Mouse (Mus musculus): ENCODE results near the gene Ptf1a. TPM values are rescaled to one million over a fixed set of nuclear protein-coding genes. Genes with fewer than 3 reads are reported as not detected.

The Ptf1a gene
- polyA plus RNA-seq, 1 experiment from 2014 or later, result 0.41 TPM

DNA sequence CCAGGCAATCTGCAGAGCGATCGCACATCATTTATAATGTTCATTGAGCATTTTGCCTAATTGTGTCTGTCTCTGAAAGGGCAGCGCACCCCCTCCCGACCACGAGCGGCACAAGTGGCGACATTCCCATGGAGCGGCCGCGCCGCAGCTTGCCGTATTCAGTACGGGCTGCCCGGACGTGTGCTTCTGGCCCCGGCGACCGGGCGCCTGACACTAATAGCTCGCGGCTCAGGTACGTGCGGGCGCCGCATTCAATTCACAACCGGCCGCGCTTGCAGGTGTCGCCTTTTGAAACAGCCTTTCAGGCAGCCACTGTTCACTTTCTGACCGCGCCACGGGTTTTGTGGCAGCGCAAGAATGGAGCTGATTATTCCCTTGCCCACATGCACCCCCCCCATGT, 14.7 kb upstream of the Ptf1a start:
- no peaks in the 10 kb centered on the region for H3K36me3 ChIP-seq (replicated peaks)
- H3K27ac ChIP-seq (replicated peaks), result no peak overlapping the region
- DNase-seq (ENCODE audit: low spot score), result peak; percentile 48

DNA sequence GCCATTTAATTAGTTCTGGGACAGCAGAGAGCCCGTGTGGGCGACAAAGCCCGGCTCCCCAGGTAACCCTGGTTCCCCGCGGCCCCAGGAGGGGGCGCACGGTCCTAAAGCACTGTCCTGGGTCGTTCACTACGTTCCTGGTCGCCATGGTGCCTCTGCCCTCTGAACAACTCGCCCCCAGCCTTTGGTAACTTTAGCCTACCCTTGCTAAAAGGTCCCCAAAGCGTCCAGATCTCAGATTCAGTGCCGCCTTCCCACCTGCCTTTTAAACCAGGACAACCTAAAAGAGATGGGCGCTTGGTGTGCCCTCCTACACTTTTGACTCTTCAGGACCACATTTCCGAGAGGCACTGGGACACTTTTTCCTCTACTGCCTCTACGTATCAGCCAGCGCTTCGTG, 14.3 kb upstream of the Ptf1a start:
- no peak overlapping the region for H3K27ac ChIP-seq (replicated peaks)
- peaks cover 17% of the 10 kb centered on the region for H3K4me1 ChIP-seq
- DNase-seq (ENCODE audit: low spot score), result peak; percentile 65
- H3K36me3 ChIP-seq (replicated peaks), result no peaks in the 10 kb centered on the region
- WGBS, result under 1% methylated on average over 18 of the region's 18 CpGs
- H3K27me3 ChIP-seq (replicated peaks; ENCODE audit: low read depth, poor library complexity, severe bottlenecking), result peaks cover 99% of the 10 kb centered on the region
- no peaks in the 10 kb centered on the region for H3K9me3 ChIP-seq
- peak overlapping the region; percentile 41 for H3K4me3 ChIP-seq

More for the DNA sequence above, 14.7 kb upstream of the Ptf1a start:
- Histone ChIP-seq H3K9me3 (no peaks in the 10 kb centered on the region), H3K27me3 (replicated peaks; ENCODE audit: low read depth, poor library complexity, severe bottlenecking) (peaks cover 97% of the 10 kb centered on the region), H3K4me3 (peak overlapping the region; percentile 41), H3K4me1 (peaks cover 17% of the 10 kb centered on the region)
- WGBS, result under 1% methylated on average over 33 of the region's 33 CpGs

DNA sequence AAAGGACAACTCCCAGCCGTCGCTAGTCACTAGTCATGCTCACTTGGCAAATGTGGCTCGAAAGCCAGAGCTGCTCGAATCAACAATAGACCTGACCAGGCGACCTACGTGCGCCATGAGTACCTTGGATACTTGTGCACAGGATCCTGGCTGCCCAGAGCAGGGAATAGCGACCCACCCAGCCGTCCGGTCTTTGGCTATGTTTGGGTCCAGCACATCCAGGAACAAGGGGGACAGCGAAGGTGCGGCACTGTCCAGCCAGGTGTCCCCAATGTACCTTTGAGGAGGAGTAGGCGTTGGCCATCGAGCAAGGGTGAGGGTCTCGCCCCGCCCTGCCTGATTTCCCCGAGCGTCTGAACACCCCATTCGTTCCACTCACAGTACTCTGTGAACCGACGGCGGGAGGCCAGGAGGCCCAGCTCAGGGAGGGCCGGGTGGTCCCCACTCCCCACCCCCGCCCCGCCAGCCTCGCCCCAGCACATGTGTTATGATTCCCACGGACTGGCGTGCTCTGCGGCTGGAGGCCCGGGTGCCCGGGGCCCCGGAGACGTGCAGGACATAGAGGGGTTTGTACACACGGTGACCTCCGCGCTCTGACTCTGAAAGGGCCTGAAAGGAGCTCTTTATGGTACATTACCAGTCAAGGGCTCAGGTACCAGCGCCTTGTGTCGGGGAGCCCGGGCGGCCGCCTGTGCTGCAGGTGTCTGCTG, 13.7 kb upstream of the Ptf1a start:
- H3K4me3 ChIP-seq, result peak overlapping the region; percentile 36; the same call in 1 of the 2 replicates
- DNase-seq (ENCODE audit: low spot score), result peak; percentile 38
- H3K4me1 ChIP-seq, result peaks cover 17% of the 10 kb centered on the region
- WGBS, result 1% methylated on average over 41 of the region's 41 CpGs
- peaks cover 99% of the 10 kb centered on the region for H3K27me3 ChIP-seq (replicated peaks; ENCODE audit: low read depth, poor library complexity, severe bottlenecking)
- no peaks in the 10 kb centered on the region for H3K9me3 ChIP-seq
- H3K36me3 ChIP-seq (replicated peaks), result no peaks in the 10 kb centered on the region
- no peak overlapping the region for H3K27ac ChIP-seq (replicated peaks)

DNA sequence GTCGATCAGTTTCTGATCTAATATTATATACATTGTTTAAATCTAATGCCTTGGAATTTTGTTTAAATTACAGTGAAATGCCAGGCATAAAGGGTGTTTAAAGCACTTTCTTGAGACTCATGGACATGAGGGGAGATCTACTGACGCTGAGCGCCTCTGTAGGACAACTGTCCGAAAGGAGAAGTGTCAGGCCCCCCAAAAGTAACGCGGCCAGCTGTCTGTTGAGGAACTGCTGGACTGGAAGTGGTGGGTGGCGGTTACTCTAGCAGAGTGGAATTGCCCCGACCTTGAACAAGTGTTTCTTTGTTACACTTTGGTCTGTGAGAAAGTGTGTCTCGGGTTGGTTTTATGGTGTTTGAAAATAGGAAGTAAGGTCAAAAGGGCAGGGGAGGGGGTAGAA, 1.1 kb upstream of the Ptf1a start:
- Histone ChIP-seq H3K9me3 (no peaks in the 10 kb centered on the region), H3K4me1 (peaks cover 28% of the 10 kb centered on the region), H3K27ac (replicated peaks) (no peak overlapping the region), H3K36me3 (replicated peaks) (no peaks in the 10 kb centered on the region), H3K4me3 (no peak overlapping the region), H3K27me3 (replicated peaks; ENCODE audit: low read depth, poor library complexity, severe bottlenecking) (peaks cover 97% of the 10 kb centered on the region)
- WGBS, result 2% methylated on average over 9 of the region's 9 CpGs
- no peak for DNase-seq (ENCODE audit: low spot score)

DNA sequence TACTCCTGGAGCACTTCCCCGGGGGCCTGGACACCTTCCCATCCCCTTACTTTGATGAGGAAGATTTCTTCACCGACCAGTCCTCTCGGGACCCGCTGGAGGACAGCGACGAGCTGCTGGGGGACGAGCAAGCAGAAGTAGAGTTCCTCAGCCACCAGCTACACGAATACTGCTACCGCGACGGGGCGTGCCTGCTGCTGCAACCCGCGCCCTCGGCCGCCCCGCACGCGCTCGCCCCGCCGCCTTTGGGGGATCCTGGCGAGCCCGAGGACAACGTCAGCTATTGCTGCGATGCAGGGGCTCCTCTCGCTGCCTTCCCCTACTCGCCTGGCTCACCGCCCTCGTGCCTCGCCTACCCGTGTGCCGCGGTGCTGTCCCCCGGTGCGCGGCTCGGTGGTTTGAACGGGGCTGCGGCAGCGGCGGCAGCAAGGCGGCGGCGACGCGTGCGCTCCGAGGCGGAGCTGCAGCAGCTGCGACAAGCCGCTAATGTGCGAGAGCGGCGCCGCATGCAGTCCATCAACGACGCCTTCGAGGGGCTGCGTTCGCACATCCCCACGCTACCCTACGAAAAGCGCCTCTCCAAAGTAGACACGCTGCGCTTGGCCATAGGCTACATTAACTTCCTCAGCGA, 523 bp downstream of the Ptf1a start:
- peaks cover 100% of the 10 kb centered on the region for H3K27me3 ChIP-seq (replicated peaks; ENCODE audit: low read depth, poor library complexity, severe bottlenecking)
- H3K27ac ChIP-seq (replicated peaks), result no peak overlapping the region
- WGBS, result under 1% methylated on average over 67 of the region's 67 CpGs
- no peaks in the 10 kb centered on the region for H3K9me3 ChIP-seq
- peak overlapping the region; percentile 48 for H3K4me3 ChIP-seq
- H3K4me1 ChIP-seq, result peaks cover 28% of the 10 kb centered on the region
- DNase-seq (ENCODE audit: low spot score), result peak; percentile 55
- no peaks in the 10 kb centered on the region for H3K36me3 ChIP-seq (replicated peaks)

DNA sequence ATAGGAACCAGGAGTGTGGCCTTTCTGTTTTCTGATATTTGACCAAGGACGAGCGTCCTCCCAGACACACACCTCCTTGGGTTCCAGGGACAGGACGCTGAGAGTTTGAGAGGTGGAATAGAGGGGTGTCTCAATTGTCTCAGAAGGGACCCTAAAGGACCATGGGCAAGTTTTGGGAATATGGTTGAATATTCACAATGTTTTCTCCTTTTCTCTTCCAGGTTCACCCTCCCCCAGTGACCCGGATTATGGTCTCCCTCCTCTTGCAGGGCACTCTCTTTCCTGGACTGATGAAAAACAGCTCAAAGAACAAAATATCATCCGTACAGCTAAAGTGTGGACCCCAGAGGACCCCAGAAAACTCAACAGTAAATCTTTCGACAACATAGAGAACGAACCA, 1.3 kb downstream of the Ptf1a start:
- no peak for DNase-seq (ENCODE audit: low spot score)

DNA sequence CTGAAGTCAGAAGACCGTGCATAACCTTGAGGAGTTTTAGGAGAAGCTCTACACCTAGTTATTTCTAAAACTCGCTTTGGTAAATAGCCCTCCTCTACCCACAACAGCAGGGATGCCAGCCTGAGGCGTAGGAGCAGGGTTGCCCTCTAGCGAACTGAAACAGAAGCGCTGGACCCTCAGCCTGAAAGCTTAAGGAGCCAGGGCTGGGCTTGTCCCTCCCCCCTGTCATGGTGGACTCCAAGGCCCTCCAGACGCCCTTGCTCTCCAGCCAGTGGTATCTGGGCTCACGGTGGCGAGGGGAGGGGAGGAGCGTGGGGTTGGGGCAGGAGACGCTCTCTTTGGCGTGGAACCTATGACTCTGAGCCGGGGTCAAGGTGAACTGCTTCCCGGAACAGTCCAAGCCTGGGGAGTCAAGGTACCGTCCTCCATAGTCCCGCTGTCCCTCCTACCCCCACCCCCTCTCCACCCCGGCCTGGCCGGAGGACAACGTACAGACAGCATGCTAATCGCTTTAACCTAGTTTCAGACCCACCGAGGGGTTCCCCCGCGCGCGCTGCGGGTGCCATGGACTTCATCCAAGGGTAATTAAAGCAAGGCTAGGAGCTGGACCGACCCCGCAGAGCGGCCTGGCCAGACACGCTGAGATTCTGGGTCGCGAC, 2.7 kb downstream of the Ptf1a start:
- Histone ChIP-seq H3K4me1 (peaks cover 33% of the 10 kb centered on the region), H3K9me3 (no peaks in the 10 kb centered on the region), H3K4me3 (peak overlapping the region; percentile 39), H3K36me3 (replicated peaks) (no peaks in the 10 kb centered on the region), H3K27ac (replicated peaks) (no peak overlapping the region), H3K27me3 (replicated peaks; ENCODE audit: low read depth, poor library complexity, severe bottlenecking) (peaks cover 100% of the 10 kb centered on the region)
- peak; percentile 68 for DNase-seq (ENCODE audit: low spot score)
- WGBS, result under 1% methylated on average over 31 of the region's 31 CpGs

More for the DNA sequence above, 1.3 kb downstream of the Ptf1a start:
- Histone ChIP-seq H3K4me3 (peak overlapping the region; percentile 48; the same call in 1 of the 2 replicates), H3K4me1 (peaks cover 28% of the 10 kb centered on the region), H3K36me3 (replicated peaks) (no peaks in the 10 kb centered on the region), H3K27me3 (replicated peaks; ENCODE audit: low read depth, poor library complexity, severe bottlenecking) (peaks cover 100% of the 10 kb centered on the region), H3K27ac (replicated peaks) (no peak overlapping the region), H3K9me3 (no peaks in the 10 kb centered on the region)
- WGBS, result under 1% methylated on average over 7 of the region's 7 CpGs

DNA sequence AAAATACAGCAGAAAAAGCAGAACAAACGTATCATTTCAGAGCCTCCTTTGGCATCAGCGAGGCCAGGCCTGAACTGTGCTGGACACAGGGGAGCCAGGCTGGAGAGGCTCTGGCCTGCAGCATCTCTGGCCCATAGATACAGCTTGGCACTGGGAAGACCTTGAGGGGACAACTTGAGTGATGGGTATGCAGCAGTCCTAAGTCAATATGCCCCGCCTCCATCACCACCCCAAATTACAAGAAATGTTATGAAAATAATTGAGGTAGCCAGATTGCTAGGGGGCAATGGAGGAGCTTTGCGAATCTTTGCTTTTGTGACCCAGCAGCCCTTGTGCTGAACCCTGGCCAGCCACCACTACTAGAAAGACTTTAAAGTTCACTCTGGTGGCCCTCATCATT, 3.8 kb downstream of the Ptf1a start:
- no peak for DNase-seq (ENCODE audit: low spot score)
- no peak overlapping the region for H3K4me3 ChIP-seq
- H3K36me3 ChIP-seq (replicated peaks), result no peaks in the 10 kb centered on the region
- H3K9me3 ChIP-seq, result no peaks in the 10 kb centered on the region
- H3K4me1 ChIP-seq, result peaks cover 33% of the 10 kb centered on the region
- H3K27ac ChIP-seq (replicated peaks), result no peak overlapping the region
- peaks cover 100% of the 10 kb centered on the region for H3K27me3 ChIP-seq (replicated peaks; ENCODE audit: low read depth, poor library complexity, severe bottlenecking)
- 16% methylated on average over 4 of the region's 4 CpGs for WGBS

DNA sequence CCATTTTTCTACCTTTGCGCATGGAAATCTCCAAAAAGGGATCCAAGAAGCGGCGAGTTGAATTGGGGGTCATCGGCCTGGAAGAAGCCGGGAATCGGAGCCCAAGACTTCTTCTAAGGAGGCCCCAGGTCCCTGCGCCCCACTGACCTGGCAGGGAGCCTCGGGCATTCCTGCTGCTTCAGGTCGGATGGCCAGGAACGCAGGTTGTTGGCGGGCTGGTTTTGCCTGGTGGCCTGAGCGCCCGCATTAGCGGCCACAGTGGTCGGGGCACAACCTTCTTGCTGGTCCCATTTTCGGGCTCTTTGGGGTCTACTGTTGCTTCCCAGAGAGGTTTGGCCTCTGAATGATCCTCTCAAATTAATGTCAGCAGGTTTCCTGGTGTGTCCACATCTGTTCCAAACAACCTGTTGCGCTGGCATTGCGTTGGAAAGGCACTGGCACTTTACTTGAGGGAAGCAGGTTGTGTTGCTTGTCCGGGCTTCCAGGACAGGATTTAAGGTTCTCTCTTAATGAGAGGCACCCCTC, 7.1 kb downstream of the Ptf1a start:
- Histone ChIP-seq H3K27me3 (replicated peaks; ENCODE audit: low read depth, poor library complexity, severe bottlenecking) (peaks cover 100% of the 10 kb centered on the region), H3K27ac (replicated peaks) (no peak overlapping the region), H3K4me3 (peak overlapping the region; percentile 31; the same call in 1 of the 2 replicates), H3K36me3 (replicated peaks) (no peaks in the 10 kb centered on the region), H3K9me3 (no peaks in the 10 kb centered on the region), H3K4me1 (peaks cover 15% of the 10 kb centered on the region)
- no peak for DNase-seq (ENCODE audit: low spot score)
- WGBS, result under 1% methylated on average over 19 of the region's 19 CpGs

DNA sequence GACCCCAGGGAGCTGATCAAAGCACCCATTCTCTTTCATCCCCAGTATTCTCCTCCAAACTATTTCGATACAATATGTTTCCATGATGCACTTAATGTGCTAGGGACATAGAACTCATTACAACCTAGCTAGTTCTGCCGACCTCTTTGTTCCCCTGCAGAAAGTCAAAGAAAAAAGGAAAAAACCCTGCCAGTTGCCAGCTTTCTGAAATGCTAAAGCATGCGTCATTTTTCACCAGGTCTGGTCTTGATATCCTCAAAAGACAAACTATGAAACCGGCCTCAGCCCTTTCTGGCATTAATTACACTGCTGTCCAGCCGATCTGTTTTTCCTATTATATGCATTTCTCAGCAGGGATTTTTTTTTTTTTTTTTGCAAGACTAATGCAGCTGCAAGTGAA, 9.8 kb downstream of the Ptf1a start:
- Histone ChIP-seq H3K27ac (replicated peaks) (no peak overlapping the region), H3K4me3 (no peak overlapping the region), H3K36me3 (replicated peaks) (no peaks in the 10 kb centered on the region), H3K27me3 (replicated peaks; ENCODE audit: low read depth, poor library complexity, severe bottlenecking) (peaks cover 96% of the 10 kb centered on the region), H3K4me1 (peaks cover 8% of the 10 kb centered on the region), H3K9me3 (no peaks in the 10 kb centered on the region)
- no peak for DNase-seq (ENCODE audit: low spot score)
- 2% methylated on average over 5 of the region's 5 CpGs for WGBS

DNA sequence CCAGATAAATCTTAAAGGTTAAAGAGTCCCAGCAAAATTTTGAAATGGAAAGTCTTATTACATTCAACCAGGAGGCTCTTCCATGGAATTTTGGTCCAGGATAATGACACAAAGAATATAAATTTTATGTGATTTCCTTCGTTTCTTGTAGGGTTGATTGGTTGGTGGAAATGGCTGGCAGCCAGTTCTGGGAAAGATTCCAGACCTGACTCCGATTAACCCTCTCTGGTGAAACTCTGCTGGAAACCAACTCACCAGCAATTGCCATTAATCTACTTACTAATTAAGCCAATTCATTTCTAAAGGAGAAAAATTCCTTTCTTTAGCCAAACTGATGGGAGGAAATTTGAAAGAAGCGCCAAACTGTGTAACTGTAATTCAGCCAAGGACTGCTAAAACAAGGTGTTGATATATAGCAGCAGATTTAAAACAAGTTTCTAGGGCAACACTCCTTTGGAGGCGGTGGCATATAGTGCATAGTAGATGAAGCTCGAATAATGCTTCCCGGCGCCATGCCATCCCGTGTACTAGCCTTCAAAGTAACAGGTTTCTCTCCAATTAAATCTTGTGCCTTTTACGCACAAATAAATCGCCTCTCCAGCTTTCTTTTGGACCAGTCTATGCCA, 10.5 kb downstream of the Ptf1a start:
- H3K9me3 ChIP-seq, result no peaks in the 10 kb centered on the region
- no peak overlapping the region for H3K27ac ChIP-seq (replicated peaks)
- no peak overlapping the region for H3K4me3 ChIP-seq
- H3K27me3 ChIP-seq (replicated peaks; ENCODE audit: low read depth, poor library complexity, severe bottlenecking), result peaks cover 92% of the 10 kb centered on the region
- WGBS, result 8% methylated on average over 10 of the region's 10 CpGs
- H3K4me1 ChIP-seq, result peaks cover 8% of the 10 kb centered on the region
- no peaks in the 10 kb centered on the region for H3K36me3 ChIP-seq (replicated peaks)
- no peak for DNase-seq (ENCODE audit: low spot score)

DNA sequence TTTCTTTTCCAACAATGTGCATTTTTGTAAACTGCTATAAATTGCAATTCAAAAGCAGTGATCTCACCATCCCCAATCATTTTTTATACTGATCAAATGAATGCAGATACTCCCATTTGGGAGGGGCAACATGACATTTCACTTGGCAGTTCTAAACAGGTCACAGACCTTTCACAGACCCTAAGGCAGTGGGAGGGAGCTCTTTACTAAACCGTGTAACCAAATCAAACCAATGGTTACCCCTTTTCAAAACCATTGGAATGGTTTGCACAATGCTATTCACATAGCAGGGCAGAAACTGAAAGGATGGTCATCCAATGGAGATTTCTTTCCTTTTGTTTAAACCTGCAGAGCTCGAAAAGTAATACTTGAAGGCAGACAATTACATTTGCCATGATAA, 13.3 kb downstream of the Ptf1a start:
- Histone ChIP-seq H3K4me1 (peaks cover 3% of the 10 kb centered on the region; the same call in 1 of the 2 replicates), H3K36me3 (replicated peaks) (no peaks in the 10 kb centered on the region), H3K27ac (replicated peaks) (no peak overlapping the region), H3K27me3 (replicated peaks; ENCODE audit: low read depth, poor library complexity, severe bottlenecking) (peaks cover 78% of the 10 kb centered on the region), H3K4me3 (no peak overlapping the region), H3K9me3 (no peaks in the 10 kb centered on the region)
- 35% methylated on average over 2 of the region's 2 CpGs for WGBS
- DNase-seq (ENCODE audit: low spot score), result no peak

Data from embryonic facial prominence, embryonic 10.5 days (tissue).